Mouse (Mus musculus) testis, adult 2 months (tissue): ENCODE results near the gene Timm17b.

Experiments
- CTCF ChIP-seq: fragments of 200-500 bp; IDR thresholded peaks from 2 replicates; pipeline ENCODE4 v1.5.1; 2012; ENCODE audit warnings: low read depth, mild to moderate bottlenecking, inconsistent platforms, low read length, moderate library complexity; ENCODE audit not compliant: control insufficient read depth, insufficient read depth, insufficient replicate concordance
- POLR2A ChIP-seq: fragments of 200-500 bp; IDR thresholded peaks from 2 replicates; pipeline ENCODE4 v1.6.1; 2012; ENCODE audit warnings: low read depth, mild to moderate bottlenecking, inconsistent platforms, low read length, moderate library complexity; ENCODE audit not compliant: control insufficient read depth

DNA sequence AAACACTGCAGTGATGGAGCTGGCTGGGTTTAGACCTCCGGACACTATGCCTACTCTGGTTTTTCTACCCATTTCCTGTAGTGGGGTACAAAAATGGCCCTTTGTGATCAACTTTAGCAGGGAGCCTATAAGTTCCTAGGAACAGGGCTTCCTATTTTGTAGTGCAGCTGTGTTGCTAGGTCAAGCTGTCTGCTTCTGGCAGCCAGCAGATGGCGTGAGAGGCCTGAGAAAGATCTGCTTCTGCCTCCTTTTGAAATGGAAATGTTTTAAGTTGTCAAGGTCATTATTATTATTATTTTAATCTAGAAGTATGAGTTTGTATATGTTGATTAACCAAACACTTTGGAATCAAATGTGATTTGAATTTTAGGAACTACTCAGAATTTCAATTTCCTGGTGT lies 44.6 kb upstream of the Timm17b start:
- TF ChIP-seq CTCF, result peak; percentile 21; the same call in 1 of the 2 replicates
- no peak for TF ChIP-seq POLR2A
